Mouse (Mus musculus): ENCODE data around the gene Mdm2. TPM values are rescaled to one million over a fixed set of nuclear protein-coding genes. Genes with fewer than 3 reads are reported as not detected.

Gene Mdm2
- polyA plus RNA-seq, 1 experiment, result 41.8 TPM

GRCm38 (mm10) chr10:117685171-117685848, 25.2 kb downstream of the Mdm2 start:
- TF ChIP-seq GATA1 (IDR thresholded peaks at IDR 0.05; ENCODE audit: borderline replicate concordance, low read length), result no peak

GRCm38 (mm10) chr10:117684298-117685170, 26.0 kb downstream of the Mdm2 start:
- Histone ChIP-seq H3K4me3 (replicated peaks) (no peak overlapping the region), H3K27me3 (replicated peaks) (peaks cover 5% of the 10 kb centered on the region), H3K4me1 (peaks cover 8% of the 10 kb centered on the region; the same call in 1 of the 2 replicates), H3K36me3 (replicated peaks; ENCODE audit: low read length) (peaks cover 22% of the 10 kb centered on the region), H3K9me3 (no peaks in the 10 kb centered on the region)
- TF ChIP-seq GATA1 (IDR thresholded peaks at IDR 0.05; ENCODE audit: borderline replicate concordance, low read length) (no peak), FLI1 (IDR thresholded peaks at IDR 0.05; ENCODE audit: low read length) (no peak)

More at GRCm38 (mm10) chr10:117685171-117685848, 25.2 kb downstream of the Mdm2 start:
- H3K36me3 ChIP-seq (replicated peaks; ENCODE audit: low read length), result peaks cover 29% of the 10 kb centered on the region
- H3K27me3 ChIP-seq (replicated peaks), result peaks cover 5% of the 10 kb centered on the region
- peaks cover 8% of the 10 kb centered on the region; the same call in 1 of the 2 replicates for H3K4me1 ChIP-seq
- no peak overlapping the region for H3K4me3 ChIP-seq (replicated peaks)
- no peaks in the 10 kb centered on the region for H3K9me3 ChIP-seq

DNA sequence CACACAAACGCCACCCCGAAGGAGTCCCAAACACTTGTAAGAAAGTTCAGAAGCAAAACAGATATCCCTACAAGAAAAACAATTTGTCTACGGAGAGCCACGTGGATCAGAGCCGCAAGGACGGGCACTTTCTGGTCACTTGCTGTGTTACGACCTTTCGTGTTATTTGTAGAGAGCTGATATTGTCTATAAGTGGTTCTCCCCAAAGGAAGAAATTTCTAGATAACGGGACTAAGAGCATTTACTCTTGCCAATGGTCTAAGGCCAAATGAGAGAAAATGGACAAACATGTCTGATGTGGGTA, 26.9 kb downstream of the Mdm2 start:
- Histone ChIP-seq H3K36me3 (replicated peaks; ENCODE audit: low read length) (peaks cover 13% of the 10 kb centered on the region), H3K4me1 (peaks cover 8% of the 10 kb centered on the region; the same call in 1 of the 2 replicates), H3K4me3 (replicated peaks) (no peak overlapping the region), H3K9me3 (no peaks in the 10 kb centered on the region), H3K27me3 (replicated peaks) (peaks cover 5% of the 10 kb centered on the region)
- TF ChIP-seq FLI1 (IDR thresholded peaks at IDR 0.05; ENCODE audit: low read length), result no peak
- TF ChIP-seq GATA1 (IDR thresholded peaks at IDR 0.05; ENCODE audit: borderline replicate concordance, low read length), result no peak

GRCm38 (mm10) chr10:117682858-117683733, 27.5 kb downstream of the Mdm2 start:
- H3K9me3 ChIP-seq, result no peaks in the 10 kb centered on the region
- TF ChIP-seq GATA1 (IDR thresholded peaks at IDR 0.05; ENCODE audit: borderline replicate concordance, low read length), result no peak
- no peak for TF ChIP-seq FLI1 (IDR thresholded peaks at IDR 0.05; ENCODE audit: low read length)
- H3K4me3 ChIP-seq (replicated peaks), result no peak overlapping the region
- H3K36me3 ChIP-seq (replicated peaks; ENCODE audit: low read length), result peaks cover 7% of the 10 kb centered on the region
- peaks cover 5% of the 10 kb centered on the region for H3K27me3 ChIP-seq (replicated peaks)
- peaks cover 8% of the 10 kb centered on the region; the same call in 1 of the 2 replicates for H3K4me1 ChIP-seq

GRCm38 (mm10) chr10:117681999-117682857, 28.3 kb downstream of the Mdm2 start:
- H3K27me3 ChIP-seq (replicated peaks), result peaks cover 5% of the 10 kb centered on the region
- no peak for TF ChIP-seq FLI1 (IDR thresholded peaks at IDR 0.05; ENCODE audit: low read length)
- TF ChIP-seq GATA1 (IDR thresholded peaks at IDR 0.05; ENCODE audit: borderline replicate concordance, low read length), result no peak
- no peaks in the 10 kb centered on the region for H3K9me3 ChIP-seq
- no peak overlapping the region for H3K4me3 ChIP-seq (replicated peaks)
- peaks cover 12% of the 10 kb centered on the region; the same call in 1 of the 2 replicates for H3K4me1 ChIP-seq
- H3K36me3 ChIP-seq (replicated peaks; ENCODE audit: low read length), result no peaks in the 10 kb centered on the region

- H3K36me3 ChIP-seq (replicated peaks; ENCODE audit: low read length), result no peaks in the 10 kb centered on the region
- H3K27me3 ChIP-seq (replicated peaks), result peaks cover 5% of the 10 kb centered on the region
- H3K4me1 ChIP-seq, result peaks cover 16% of the 10 kb centered on the region; the same call in 1 of the 2 replicates
- no peaks in the 10 kb centered on the region for H3K9me3 ChIP-seq
- TF ChIP-seq GATA1 (IDR thresholded peaks at IDR 0.05; ENCODE audit: borderline replicate concordance, low read length), result no peak
- no peak for TF ChIP-seq FLI1 (IDR thresholded peaks at IDR 0.05; ENCODE audit: low read length)
- H3K4me3 ChIP-seq (replicated peaks), result no peak overlapping the region
Measured at GRCm38 (mm10) chr10:117681543-117681942, 29.0 kb downstream of the Mdm2 start.

GRCm38 (mm10) chr10:117680868-117681513, 29.6 kb downstream of the Mdm2 start:
- TF ChIP-seq GATA1 (IDR thresholded peaks at IDR 0.05; ENCODE audit: borderline replicate concordance, low read length) (no peak), FLI1 (IDR thresholded peaks at IDR 0.05; ENCODE audit: low read length) (no peak)
- H3K9me3 ChIP-seq, result no peaks in the 10 kb centered on the region
- peaks cover 5% of the 10 kb centered on the region for H3K27me3 ChIP-seq (replicated peaks)
- no peak overlapping the region for H3K4me3 ChIP-seq (replicated peaks)
- H3K36me3 ChIP-seq (replicated peaks; ENCODE audit: low read length), result no peaks in the 10 kb centered on the region
- peaks cover 21% of the 10 kb centered on the region for H3K4me1 ChIP-seq

DNA sequence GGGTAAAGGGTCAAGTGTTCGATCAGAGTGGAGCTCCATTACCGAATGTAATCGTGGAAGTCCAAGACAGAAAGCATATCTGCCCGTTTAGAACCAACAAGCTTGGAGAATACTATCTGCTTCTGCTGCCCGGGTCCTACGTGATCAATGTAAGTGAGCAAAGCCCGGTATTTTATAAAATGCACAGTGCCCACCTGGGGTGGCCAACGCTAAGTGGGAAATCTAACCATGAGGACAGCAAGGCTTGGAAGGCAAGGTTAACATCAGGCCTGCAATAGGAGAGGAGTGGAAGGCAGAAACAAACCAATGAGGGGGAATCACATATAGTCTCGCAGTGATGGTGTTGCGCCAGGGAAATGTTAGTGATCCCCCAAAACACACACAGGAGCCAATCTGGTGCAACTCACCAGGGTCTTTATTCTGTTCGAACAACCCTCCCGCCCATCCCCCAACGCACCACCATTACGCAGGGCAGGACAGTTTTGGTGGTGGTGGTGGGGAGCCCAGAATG, 30.5 kb downstream of the Mdm2 start:
- Histone ChIP-seq H3K27me3 (replicated peaks) (peaks cover 11% of the 10 kb centered on the region), H3K36me3 (replicated peaks; ENCODE audit: low read length) (no peaks in the 10 kb centered on the region), H3K4me3 (replicated peaks) (no peak overlapping the region), H3K9me3 (no peaks in the 10 kb centered on the region), H3K4me1 (peaks cover 22% of the 10 kb centered on the region)
- TF ChIP-seq FLI1 (IDR thresholded peaks at IDR 0.05; ENCODE audit: low read length) (no peak), GATA1 (IDR thresholded peaks at IDR 0.05; ENCODE audit: borderline replicate concordance, low read length) (no peak)
